Mouse (Mus musculus) embryonic facial prominence, embryonic 14.5 days (tissue): ENCODE measurements around the gene Magoh. TPM values are rescaled to one million over a fixed set of nuclear protein-coding genes. Genes with fewer than 3 reads are reported as not detected.

ENCODE experiments used
- ATAC-seq: fragments of 200-750 bp; cut with Nextera tagmentation; 2 replicates; pipeline ENCODE4 v1.8.0; 2017; ENCODE audit warnings: low read depth, moderate number of reproducible peaks, moderate TSS enrichment
- DNase-seq: peaks from one replicate; pipeline ENCODE4 v3.0.0-alpha.2; 2015; ENCODE audit warnings: low spot score
- H3K27ac ChIP-seq: fragments of 300-500 bp; sonication (generic); replicated peaks from 2 replicates; pipeline ENCODE4 v1.5.1; 2014; ENCODE audit warnings: low read depth, mild to moderate bottlenecking, low read length, moderate library complexity
- H3K27me3 ChIP-seq: fragments of 300-500 bp; sonication (generic); replicated peaks from 2 replicates; pipeline ENCODE4 v1.6.1; 2014; ENCODE audit warnings: low read length; ENCODE audit not compliant: control insufficient read depth, insufficient read depth
- H3K36me3 ChIP-seq: fragments of 300-500 bp; sonication (generic); 2 replicates; pipeline ENCODE4 v1.6.1; 2014; ENCODE audit warnings: low read length, mixed read lengths; ENCODE audit not compliant: control insufficient read depth, insufficient read depth
- H3K4me1 ChIP-seq: fragments of 300-500 bp; sonication (generic); 2 replicates; pipeline ENCODE4 v1.6.1; 2014; ENCODE audit warnings: antibody characterized with exemption, low read length; ENCODE audit not compliant: control insufficient read depth, insufficient read depth
- H3K4me2 ChIP-seq: fragments of 300-500 bp; sonication (generic); 2 replicates; pipeline ENCODE4 v1.6.1; 2014; ENCODE audit warnings: low read depth, mild to moderate bottlenecking, low read length, moderate library complexity, mixed read lengths
- H3K4me3 ChIP-seq: fragments of 300-500 bp; sonication (generic); 2 replicates; pipeline ENCODE4 v1.5.1; 2014; ENCODE audit warnings: low read depth, mild to moderate bottlenecking, low read length
- H3K9ac ChIP-seq: fragments of 300-500 bp; sonication (generic); 2 replicates; pipeline ENCODE4 v1.6.1; 2014; ENCODE audit warnings: low read depth, mild to moderate bottlenecking, low read length, moderate library complexity, mixed read lengths
- H3K9me3 ChIP-seq: fragments of 300-500 bp; sonication (generic); 2 replicates; pipeline ENCODE4 v1.6.1; 2016; ENCODE audit warnings: low read length; ENCODE audit not compliant: control insufficient read depth
- WGBS: fragments of 180-500 bp; shearing (Covaris S2); extraction: QIAGEN DNeasy Blood & Tissue Kit; methylation state at CpG from one replicate; pipeline ENCODE4 v1.1.7; 2014; 5-methylcytosine and 5-hydroxymethylcytosine counted together
- polyA plus RNA-seq: library from polyadenylated mRNA; unstranded; fragments of >200 nt; fragmentation: Nextera tagmentation; extraction: Ambion mirVana; gene quantifications from 2 replicates; pipeline ENCODE4 v1.2.1, GENCODE M21; 2014

Gene Magoh
- polyA plus RNA-seq, 1 experiment from 2014 or later = 176 TPM

GRCm38 (mm10) chr4:107856958-107857686, 22.4 kb upstream of the Magoh start:
- Histone ChIP-seq H3K36me3 (no peaks in the 10 kb centered on the region), H3K4me2 (no peak overlapping the region)
- ATAC-seq = no peak

GRCm38 (mm10) chr4:107858995-107859394, 20.6 kb upstream of the Magoh start:
- Histone ChIP-seq H3K9me3 (no peaks in the 10 kb centered on the region), H3K36me3 (no peaks in the 10 kb centered on the region), H3K4me1 (no peaks in the 10 kb centered on the region), H3K9ac (no peak overlapping the region), H3K4me2 (no peak overlapping the region), H3K27me3 (no peaks in the 10 kb centered on the region), H3K4me3 (no peak overlapping the region), H3K27ac (no peak overlapping the region)
- ATAC-seq = no peak
- WGBS = 93% methylated on average over 7 of the region's 7 CpGs
- DNase-seq = no peak

More at GRCm38 (mm10) chr4:107856958-107857686, 22.4 kb upstream of the Magoh start:
- no peak overlapping the region for H3K4me3 ChIP-seq
- no peaks in the 10 kb centered on the region for H3K9me3 ChIP-seq
- no peak for DNase-seq
- no peak overlapping the region for H3K9ac ChIP-seq
- H3K27me3 ChIP-seq = no peaks in the 10 kb centered on the region
- H3K4me1 ChIP-seq = no peaks in the 10 kb centered on the region
- no peak overlapping the region for H3K27ac ChIP-seq
- 81% methylated on average over 11 of the region's 11 CpGs for WGBS

GRCm38 (mm10) chr4:107864866-107865265, 14.7 kb upstream of the Magoh start:
- 87% methylated on average over 4 of the region's 4 CpGs for WGBS
- H3K9me3 ChIP-seq = no peaks in the 10 kb centered on the region
- ATAC-seq (no peak), DNase-seq (no peak)
- no peaks in the 10 kb centered on the region for H3K27me3 ChIP-seq
- H3K9ac ChIP-seq = no peak overlapping the region
- no peak overlapping the region for H3K27ac ChIP-seq
- no peak overlapping the region for H3K4me2 ChIP-seq
- no peak overlapping the region for H3K4me3 ChIP-seq
- H3K4me1 ChIP-seq = no peaks in the 10 kb centered on the region
- no peaks in the 10 kb centered on the region for H3K36me3 ChIP-seq

- H3K4me3 ChIP-seq = no peak overlapping the region
- no peaks in the 10 kb centered on the region for H3K9me3 ChIP-seq
- H3K36me3 ChIP-seq = peaks cover 52% of the 10 kb centered on the region
- no peak overlapping the region for H3K9ac ChIP-seq
- peaks cover 4% of the 10 kb centered on the region for H3K4me1 ChIP-seq
- no peak for DNase-seq
- H3K4me2 ChIP-seq = no peak overlapping the region
- ATAC-seq = no peak
- WGBS = 95% methylated on average over 1 of the region's 1 CpGs
- H3K27me3 ChIP-seq = no peaks in the 10 kb centered on the region
- H3K27ac ChIP-seq = no peak overlapping the region
Measured at GRCm38 (mm10) chr4:107881631-107882030, 2.1 kb downstream of the Magoh start.

GRCm38 (mm10) chr4:107886371-107886770, 6.8 kb downstream of the Magoh start:
- Histone ChIP-seq H3K36me3 (peaks cover 62% of the 10 kb centered on the region), H3K4me2 (no peak overlapping the region), H3K9me3 (no peaks in the 10 kb centered on the region), H3K4me3 (no peak overlapping the region), H3K27me3 (no peaks in the 10 kb centered on the region), H3K27ac (no peak overlapping the region), H3K9ac (no peak overlapping the region), H3K4me1 (peaks cover 9% of the 10 kb centered on the region)
- 77% methylated on average over 7 of the region's 7 CpGs for WGBS
- ATAC-seq (no peak), DNase-seq (no peak)

- Histone ChIP-seq H3K27ac (peak overlapping the region; percentile 91), H3K4me1 (peaks cover 9% of the 10 kb centered on the region), H3K27me3 (no peaks in the 10 kb centered on the region), H3K4me2 (peak overlapping the region; percentile 85), H3K36me3 (peaks cover 58% of the 10 kb centered on the region), H3K9ac (peak overlapping the region; percentile 71), H3K4me3 (peak overlapping the region; percentile 58), H3K9me3 (no peaks in the 10 kb centered on the region)
- no peak for DNase-seq
- WGBS = 2% methylated on average over 12 of the region's 12 CpGs
- ATAC-seq = peak; percentile 34
Measured at GRCm38 (mm10) chr4:107889385-107889730, 9.8 kb downstream of the Magoh start.

- H3K9ac ChIP-seq = peak within 1 kb of the TSS; percentile 71
- H3K9me3 ChIP-seq = no peaks in the 10 kb centered on the region
- WGBS = under 1% methylated on average over 40 of the region's 48 CpGs
- peak within 1 kb of the TSS; percentile 85 for H3K4me2 ChIP-seq
- peak within 1 kb of the TSS; percentile 91 for H3K27ac ChIP-seq
- ATAC-seq = peak; percentile 97
- H3K4me1 ChIP-seq = peaks cover 9% of the 10 kb centered on the region
- no peaks in the 10 kb centered on the region for H3K27me3 ChIP-seq
- DNase-seq = peak; percentile 99
- H3K36me3 ChIP-seq = peaks cover 58% of the 10 kb centered on the region
- H3K4me3 ChIP-seq = peak within 1 kb of the TSS; percentile 58
Measured at GRCm38 (mm10) chr4:107889731-107890432, 10.3 kb downstream of the Magoh start, which contains the start of gene 0610037L13Rik. 0610037L13Rik (plus strand) TSS chr4:107889813.

GRCm38 (mm10) chr4:107892663-107893062, 13.1 kb downstream of the Magoh start:
- Histone ChIP-seq H3K4me3 (no peak overlapping the region), H3K9ac (no peak overlapping the region), H3K27me3 (no peaks in the 10 kb centered on the region), H3K36me3 (peaks cover 59% of the 10 kb centered on the region), H3K4me1 (peaks cover 9% of the 10 kb centered on the region), H3K4me2 (no peak overlapping the region), H3K27ac (no peak overlapping the region), H3K9me3 (no peaks in the 10 kb centered on the region)
- DNase-seq (peak; percentile 45), ATAC-seq (no peak)
- WGBS = 61% methylated on average over 2 of the region's 2 CpGs
